Mouse (Mus musculus): ENCODE results near the gene Trim28.

Trim28 gene

GRCm38 (mm10) chr7:13001584-13001983 is 2.7 kb downstream of the Trim28 start:
- DNase-seq (ENCODE audit: low spot score): no peak

DNA sequence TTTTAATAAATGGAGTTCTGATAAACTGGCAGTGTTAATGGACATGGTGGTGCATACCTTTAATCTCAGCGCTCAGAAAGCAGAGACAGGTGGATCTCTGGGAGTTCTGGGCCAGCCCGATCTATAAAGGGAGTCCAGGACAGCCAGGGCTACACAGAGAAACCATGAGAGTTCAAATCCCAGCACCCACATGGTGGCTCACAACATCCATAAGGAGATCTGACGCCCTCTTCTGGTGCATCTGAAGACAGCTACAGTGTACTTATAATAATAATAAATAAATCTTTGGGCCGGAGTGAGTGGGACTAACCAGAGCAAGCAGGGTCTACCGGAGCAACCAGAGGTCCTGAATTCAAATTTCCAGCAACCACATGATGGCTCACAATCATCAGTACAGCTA is 4.5 kb downstream of the Trim28 start:
- no peak for DNase-seq (ENCODE audit: low spot score)

DNA sequence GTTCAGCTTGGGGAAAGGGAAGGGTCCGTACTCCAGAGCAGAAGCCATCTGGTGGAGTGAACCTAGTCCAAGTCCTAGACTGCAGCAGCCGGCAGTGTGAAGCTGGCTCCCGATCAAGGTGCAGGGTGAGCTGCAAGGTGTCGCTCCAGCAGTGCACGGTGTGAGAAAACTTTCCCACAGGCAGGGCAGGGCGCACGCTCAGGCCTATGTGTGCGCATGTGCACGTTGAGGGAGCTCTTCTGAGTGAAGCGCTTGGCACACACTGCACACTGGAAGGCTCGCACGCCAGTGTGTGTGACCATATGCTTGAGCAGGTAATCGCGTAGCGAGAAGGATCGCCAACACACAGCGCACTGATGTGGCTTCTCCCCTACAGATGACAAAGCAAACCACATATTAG is 7.1 kb downstream of the Trim28 start:
- no peak for DNase-seq (ENCODE audit: low spot score)

DNA sequence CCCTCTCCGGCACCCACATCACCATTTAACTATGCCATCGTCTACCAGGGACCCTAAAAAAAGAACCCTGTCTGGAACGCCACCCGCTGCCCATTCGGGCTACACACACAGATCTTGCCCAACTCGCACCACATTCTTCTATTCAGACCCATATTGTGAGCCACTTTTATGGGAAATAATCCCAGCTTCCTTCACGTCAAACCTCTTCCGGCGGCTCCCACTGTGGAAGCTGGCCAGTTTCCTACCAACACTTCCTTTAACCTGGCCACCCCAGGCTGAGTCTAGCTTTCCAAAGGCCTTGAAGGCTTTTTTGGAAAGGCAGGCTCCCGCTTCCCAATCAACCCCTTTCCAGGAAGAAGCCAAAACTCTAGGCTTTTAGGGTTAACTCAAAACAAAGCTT is 7.6 kb downstream of the Trim28 start:
- DNase-seq (ENCODE audit: low spot score): no peak

DNA sequence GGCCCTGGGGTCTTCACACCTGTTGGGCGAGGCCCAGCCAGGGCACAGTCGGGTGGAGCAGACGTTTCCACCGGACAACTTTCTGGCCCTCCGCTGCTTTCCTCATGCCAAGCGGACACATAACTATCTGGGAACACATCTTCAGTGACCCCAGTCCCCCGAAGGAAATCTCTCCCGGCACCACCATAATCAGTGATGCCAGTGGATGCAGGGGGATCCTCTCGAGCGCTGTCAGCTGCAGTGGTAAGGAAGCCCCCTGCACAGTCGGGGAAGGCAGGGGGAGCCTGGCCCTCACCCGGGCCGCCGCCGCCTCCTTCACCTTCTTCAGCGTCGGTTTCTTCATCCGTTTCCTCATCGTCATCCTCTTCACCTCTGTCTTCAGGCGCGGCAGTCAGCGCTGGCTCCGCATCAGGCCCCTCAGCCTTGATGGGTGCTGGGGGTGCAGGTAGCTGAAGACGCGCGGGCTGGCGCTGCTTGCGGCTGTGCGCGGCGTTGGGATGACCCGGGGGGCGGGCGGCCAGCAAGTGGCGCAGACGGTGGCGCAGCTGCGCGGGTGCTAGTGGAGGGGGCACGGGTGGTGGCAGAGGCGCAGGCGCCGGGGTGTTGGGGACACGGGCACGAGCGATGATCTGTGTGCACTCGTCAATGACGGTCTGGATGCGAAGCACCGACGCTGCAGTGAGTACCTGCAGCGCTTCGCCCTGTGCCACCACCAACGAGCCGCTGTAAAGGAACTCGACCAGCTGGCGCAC is 8.6 kb downstream of the Trim28 start:
- DNase-seq (ENCODE audit: low spot score): no peak

- DNase-seq (ENCODE audit: low spot score): peak; percentile 96
Measured at GRCm38 (mm10) chr7:13009143-13010004, 10.5 kb downstream of the Trim28 start.

- DNase-seq (ENCODE audit: low spot score): no peak
Measured at GRCm38 (mm10) chr7:13010005-13010908, 11.3 kb downstream of the Trim28 start, which contains the start of gene Zbtb45. Gene Zbtb45, minus strand, starts transcription at chr7:13010034.

DNA sequence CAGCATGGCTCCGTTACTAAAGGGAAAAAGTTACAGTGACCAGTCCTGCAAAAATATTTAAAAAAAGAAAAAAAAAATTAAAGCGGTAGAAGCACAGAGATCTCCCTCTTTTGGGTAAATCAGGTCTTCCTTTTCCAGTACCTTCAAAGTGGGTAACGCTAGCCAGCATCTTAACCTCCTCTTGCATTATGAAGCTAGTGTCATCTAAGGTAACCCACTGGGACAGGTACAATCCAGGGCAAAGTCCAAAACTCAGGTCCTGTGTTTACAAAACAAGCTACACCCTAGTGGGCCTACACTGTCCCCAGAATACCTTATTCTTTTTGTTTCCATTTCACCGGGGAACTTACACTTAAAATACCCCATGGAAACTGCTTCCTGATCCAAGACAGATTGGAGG is 14.8 kb downstream of the Trim28 start:
- DNase-seq (ENCODE audit: low spot score): no peak

- DNase-seq (ENCODE audit: low spot score): no peak
Measured at GRCm38 (mm10) chr7:13014275-13014839, 15.4 kb downstream of the Trim28 start.

- no peak for DNase-seq (ENCODE audit: low spot score)
Measured at GRCm38 (mm10) chr7:13015217-13015616, 16.3 kb downstream of the Trim28 start.

DNA sequence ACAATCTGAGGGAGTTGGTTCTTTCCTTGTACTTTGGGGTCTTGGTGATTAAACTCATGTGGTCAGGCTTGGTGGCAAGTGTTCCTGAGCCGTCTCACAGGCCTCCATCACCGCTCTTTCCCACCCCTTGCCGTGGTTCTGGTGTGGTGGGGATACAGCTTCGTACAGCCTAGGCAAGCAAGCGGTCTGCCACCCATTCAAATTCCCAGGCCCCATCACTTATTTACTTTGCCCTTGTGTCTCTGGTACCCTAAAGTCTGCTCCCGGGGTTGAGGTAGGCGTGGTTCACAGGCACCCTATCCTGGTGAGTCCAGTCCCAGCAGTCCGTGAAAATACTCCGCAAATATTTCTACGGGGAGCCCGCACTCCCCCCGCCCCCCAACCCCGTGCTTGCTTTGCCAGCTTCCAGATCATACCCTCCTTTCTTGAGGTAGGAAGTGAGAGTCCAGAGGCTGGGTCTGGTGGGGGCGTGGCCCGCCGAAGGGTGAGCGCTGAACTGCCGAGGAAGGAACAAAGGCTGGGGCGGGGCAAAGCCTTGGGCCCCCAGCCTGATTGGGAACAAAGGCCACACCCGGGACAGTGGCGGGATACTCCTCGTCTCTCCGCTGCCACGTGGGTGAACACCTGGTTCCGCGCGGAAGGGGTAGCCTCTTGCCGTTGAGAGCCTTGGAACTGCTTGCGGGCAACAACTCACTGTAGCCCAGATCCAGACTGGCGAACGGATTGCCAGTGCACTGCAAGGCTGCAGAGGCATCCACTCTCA is 24.0 kb downstream of the Trim28 start:
- peak; percentile 84 for DNase-seq (ENCODE audit: low spot score)

DNA sequence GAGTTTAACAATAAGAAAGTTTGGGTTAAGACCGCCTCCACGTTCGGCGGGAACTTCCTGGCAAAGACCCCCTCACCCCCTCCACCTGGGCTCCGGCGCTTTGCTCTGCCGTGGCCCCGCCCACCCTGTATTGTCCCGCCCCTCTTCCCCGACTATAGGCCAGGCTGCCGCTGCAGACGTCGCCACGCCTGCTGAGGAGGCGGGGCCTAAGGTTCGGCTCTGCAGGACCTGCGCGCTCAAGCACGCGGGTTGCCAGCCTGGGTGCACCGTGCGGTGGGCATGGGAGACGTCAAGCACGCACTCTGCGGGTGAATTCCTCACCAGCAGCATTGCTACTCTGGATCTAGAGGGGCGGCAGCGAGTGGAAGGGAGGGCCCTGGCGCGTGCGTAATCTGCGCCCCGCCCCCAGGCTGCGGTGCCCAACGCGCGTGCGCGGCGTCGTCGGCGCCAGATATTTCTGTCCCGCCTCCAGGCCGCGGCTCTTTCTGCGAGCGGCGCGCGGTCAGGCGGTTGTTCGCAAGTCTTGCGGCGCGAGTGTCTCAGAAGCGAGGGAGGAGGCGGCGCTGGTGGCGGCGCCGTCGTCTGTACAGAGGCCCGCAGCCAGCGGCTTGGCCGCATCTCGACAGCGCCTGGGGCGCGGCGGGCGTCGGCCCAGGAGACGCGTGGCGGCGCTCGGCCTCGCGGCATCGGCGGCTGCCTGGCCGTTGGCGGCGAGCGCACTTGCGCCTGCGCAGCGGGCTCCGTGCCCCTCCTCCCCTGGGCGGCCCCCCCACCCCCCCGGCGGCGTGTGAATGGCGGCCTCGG is 25.2 kb downstream of the Trim28 start:
- DNase-seq (ENCODE audit: low spot score): peak; percentile 96

DNA sequence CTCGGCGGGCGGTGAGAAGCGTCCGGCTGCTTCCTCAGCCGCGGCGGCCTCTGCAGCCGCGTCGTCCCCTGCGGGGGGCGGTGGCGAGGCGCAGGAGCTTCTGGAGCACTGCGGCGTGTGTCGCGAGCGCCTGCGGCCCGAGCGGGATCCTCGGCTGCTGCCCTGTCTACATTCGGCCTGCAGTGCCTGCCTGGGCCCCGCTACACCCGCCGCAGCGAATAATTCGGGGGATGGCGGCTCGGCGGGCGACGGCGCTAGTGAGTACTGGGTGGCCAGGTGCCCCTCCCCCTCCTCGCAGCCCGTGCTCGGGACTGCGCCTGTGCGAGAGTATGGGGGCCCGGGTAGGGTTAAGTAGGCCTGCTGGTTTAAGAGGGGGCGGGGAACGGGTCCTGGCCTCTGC is 25.9 kb downstream of the Trim28 start:
- DNase-seq (ENCODE audit: low spot score): peak; percentile 81

DNA sequence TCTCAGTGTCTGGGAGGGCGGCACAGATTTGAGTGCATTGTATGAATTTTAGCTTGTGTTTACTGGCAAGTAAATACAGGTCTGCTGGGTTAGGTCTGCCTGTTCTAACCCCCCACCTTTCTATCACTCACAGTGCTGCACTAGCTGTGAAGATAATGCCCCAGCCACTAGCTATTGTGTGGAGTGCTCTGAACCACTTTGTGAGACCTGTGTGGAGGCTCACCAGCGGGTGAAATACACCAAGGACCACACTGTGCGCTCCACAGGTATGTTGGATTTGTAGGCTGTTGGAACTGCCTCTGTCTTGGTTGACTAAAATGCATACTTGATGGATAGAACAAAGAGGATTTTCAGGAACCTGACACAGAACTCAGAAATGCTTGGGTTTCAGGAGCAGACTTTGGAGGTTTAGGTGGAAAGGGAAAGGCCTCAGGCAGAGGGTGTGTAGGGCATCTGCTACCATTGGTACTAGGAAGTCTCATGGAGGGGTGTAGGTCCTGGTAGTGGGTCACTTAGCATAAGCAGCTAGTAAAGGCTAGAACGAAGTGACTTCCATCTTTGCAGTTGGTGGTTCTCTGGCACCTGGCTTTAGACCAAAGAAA is 26.7 kb downstream of the Trim28 start:
- DNase-seq (ENCODE audit: low spot score): no peak

DNA sequence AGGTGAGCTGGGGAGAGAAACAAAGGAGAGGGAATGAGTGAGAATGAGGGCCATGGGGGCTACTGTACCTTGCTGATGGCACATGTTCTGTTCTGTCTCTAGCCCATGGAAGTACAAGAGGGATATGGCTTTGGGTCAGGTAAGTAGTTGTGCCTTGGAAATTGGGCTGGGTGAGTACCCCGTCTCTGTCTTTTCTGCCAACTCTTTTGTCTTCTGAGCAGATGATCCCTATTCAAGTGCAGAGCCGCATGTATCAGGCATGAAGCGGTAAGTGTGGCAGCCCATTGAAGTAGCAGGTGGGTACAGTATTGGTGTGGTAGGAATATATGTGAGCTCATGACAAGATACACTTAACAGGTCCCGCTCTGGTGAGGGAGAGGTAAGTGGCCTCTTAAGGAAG is 30.1 kb downstream of the Trim28 start:
- no peak for DNase-seq (ENCODE audit: low spot score)

- DNase-seq (ENCODE audit: low spot score): peak; percentile 50
Measured at GRCm38 (mm10) chr7:13031069-13031468, 32.2 kb downstream of the Trim28 start.

GRCm38 (mm10) chr7:13031983-13032382 is 33.1 kb downstream of the Trim28 start:
- DNase-seq (ENCODE audit: low spot score): no peak

GRCm38 (mm10) chr7:13032541-13032940 is 33.6 kb downstream of the Trim28 start:
- no peak for DNase-seq (ENCODE audit: low spot score)

GRCm38 (mm10) chr7:13033451-13034147 is 34.7 kb downstream of the Trim28 start:
- DNase-seq (ENCODE audit: low spot score): no peak
